Mouse (Mus musculus) forebrain, embryonic 11.5 days (tissue): ENCODE data around the gene Vangl1. TPM values are rescaled to one million over a fixed set of nuclear protein-coding genes. Genes with fewer than 3 reads are reported as not detected.
"Not testable (repeated sequence)": the region's sequence is repeated elsewhere in the genome, so short reads cannot be mapped to it uniquely, and the experiment has no call there.

Experiments used
- ATAC-seq: fragments of 200-750 bp; cut with Nextera tagmentation; replicated peaks from 2 replicates; pipeline ENCODE4 v1.8.0; 2017; ENCODE audit warnings: moderate TSS enrichment; ENCODE audit not compliant: low FRiP score
- DNase-seq: peaks from one replicate; pipeline ENCODE4 v3.0.0-alpha.2; 2017; ENCODE audit warnings: low spot score
- H3K27ac ChIP-seq: fragments of 300-500 bp; sonication (generic); 2 replicates; pipeline ENCODE4 v1.5.1; 2014; ENCODE audit warnings: low read depth, low read length
- H3K27me3 ChIP-seq: fragments of 300-500 bp; sonication (generic); 2 replicates; pipeline ENCODE4 v1.6.1; 2014; ENCODE audit warnings: mild to moderate bottlenecking, low read length, mixed read lengths; ENCODE audit not compliant: control insufficient read depth, insufficient read depth
- H3K36me3 ChIP-seq: fragments of 300-500 bp; sonication (generic); 2 replicates; pipeline ENCODE4 v1.6.1; 2014; ENCODE audit warnings: mild to moderate bottlenecking, low read length, moderate library complexity, mixed read lengths; ENCODE audit not compliant: control insufficient read depth, insufficient read depth
- H3K4me1 ChIP-seq: fragments of 300-500 bp; sonication (generic); replicated peaks from 2 replicates; pipeline ENCODE4 v1.6.1; 2014; ENCODE audit warnings: low read length, mixed read lengths; ENCODE audit not compliant: control insufficient read depth, insufficient read depth
- H3K4me2 ChIP-seq: fragments of 300-500 bp; sonication (generic); 2 replicates; pipeline ENCODE4 v1.6.1; 2014; ENCODE audit warnings: low read depth, mild to moderate bottlenecking, low read length, moderate library complexity, mixed read lengths; ENCODE audit not compliant: severe bottlenecking
- H3K4me3 ChIP-seq: fragments of 300-500 bp; sonication (generic); 2 replicates; pipeline ENCODE4 v1.5.1; 2014; ENCODE audit warnings: low read depth, low read length
- H3K9ac ChIP-seq: fragments of 300-500 bp; sonication (generic); 2 replicates; pipeline ENCODE4 v1.6.1; 2014; ENCODE audit warnings: low read length
- H3K9me3 ChIP-seq: fragments of 300-500 bp; sonication (generic); 2 replicates; pipeline ENCODE4 v1.6.1; 2016; ENCODE audit warnings: low read length, mixed read lengths; ENCODE audit not compliant: control insufficient read depth
- WGBS: fragments of 180-500 bp; shearing (Covaris S2); extraction: QIAGEN DNeasy Blood & Tissue Kit; methylation state at CpG from one replicate; pipeline ENCODE4 v1.1.7; 2014; 5-methylcytosine and 5-hydroxymethylcytosine counted together
- polyA plus RNA-seq: library from polyadenylated mRNA; unstranded; fragments of >200 nt; fragmentation: Nextera tagmentation; extraction: Ambion mirVana; gene quantifications from 2 replicates; pipeline ENCODE4 v1.2.1, GENCODE M21; 2014

Vangl1 gene
- polyA plus RNA-seq, 1 experiment from 2014 or later: 8.1 TPM

DNA sequence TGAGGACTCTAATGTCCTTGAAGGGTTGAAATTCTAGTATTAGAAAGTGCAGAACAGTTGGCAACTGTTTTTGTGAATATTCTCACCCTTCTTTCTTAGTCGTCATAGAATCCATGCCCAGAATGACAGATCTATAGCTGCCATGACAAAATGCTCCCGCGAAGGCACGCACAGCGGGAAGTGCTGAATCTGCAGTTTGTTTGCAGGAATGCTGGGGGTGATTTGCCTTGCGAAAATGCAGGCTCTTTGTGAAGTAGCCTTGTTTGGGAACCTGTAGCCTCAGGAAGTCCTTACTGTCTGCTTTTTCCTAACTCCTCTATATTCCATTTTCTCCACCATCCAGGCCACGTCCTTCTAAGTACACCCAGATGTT, 951 bp upstream of the Vangl1 start:
- peak overlapping the region; percentile 95; the same call in 1 of the 2 replicates for H3K4me2 ChIP-seq
- H3K27me3 ChIP-seq: peaks cover 38% of the 10 kb centered on the region
- H3K27ac ChIP-seq: no peak overlapping the region
- H3K4me3 ChIP-seq: no peak overlapping the region
- H3K36me3 ChIP-seq: no peaks in the 10 kb centered on the region
- no peak for ATAC-seq
- 5% methylated on average over 7 of the region's 7 CpGs for WGBS
- H3K4me1 ChIP-seq: 0 out of 2 replicates have a peak, but pooled peaks cover 3% of the 10 kb centered on the region
- DNase-seq: no peak
- H3K9ac ChIP-seq: no peak overlapping the region
- no peaks in the 10 kb centered on the region for H3K9me3 ChIP-seq

DNA sequence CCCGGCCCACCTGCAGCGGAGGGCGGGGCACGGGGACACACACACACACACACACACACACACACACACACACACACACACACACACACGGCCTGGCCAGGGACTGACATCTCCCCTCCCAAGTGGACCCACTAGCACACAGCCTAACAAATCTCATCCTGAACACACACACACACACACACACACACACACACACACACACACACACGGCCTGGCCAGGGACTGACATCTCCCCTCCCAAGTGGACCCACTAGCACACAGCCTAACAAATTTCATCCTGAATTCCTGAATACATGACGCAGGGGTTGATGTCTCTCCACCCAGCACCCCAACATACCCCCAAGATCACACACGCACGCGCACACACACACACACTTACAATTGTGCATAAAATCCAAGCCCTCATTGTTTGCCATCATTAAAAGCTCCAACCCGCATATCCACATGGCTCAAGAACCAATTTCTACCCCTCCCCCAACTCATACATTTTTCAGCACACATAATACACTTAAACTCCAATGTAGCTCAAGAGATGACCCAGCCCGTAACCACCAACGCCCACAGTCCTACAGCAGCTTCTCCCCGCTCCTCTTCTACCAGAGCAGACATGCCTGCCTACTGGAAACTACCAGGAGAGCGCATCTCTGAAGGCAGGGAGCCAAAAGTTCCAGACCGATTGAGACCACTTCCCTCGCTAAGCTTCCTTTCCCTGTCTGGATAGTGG, 403 bp upstream of the Vangl1 start:
- not testable (repeated sequence) for H3K27ac ChIP-seq, DNase-seq, H3K36me3 ChIP-seq, H3K9me3 ChIP-seq, H3K4me1 ChIP-seq
- peak; percentile 3; the same call in 1 of the 2 replicates for ATAC-seq
- H3K4me3 ChIP-seq: peak overlapping the region; percentile 56
- H3K27me3 ChIP-seq: peaks cover 38% of the 10 kb centered on the region
- H3K4me2 ChIP-seq: peak overlapping the region; percentile 95
- 12% methylated on average over 12 of the region's 17 CpGs for WGBS
- peak overlapping the region; percentile 66; the same call in 1 of the 2 replicates for H3K9ac ChIP-seq

DNA sequence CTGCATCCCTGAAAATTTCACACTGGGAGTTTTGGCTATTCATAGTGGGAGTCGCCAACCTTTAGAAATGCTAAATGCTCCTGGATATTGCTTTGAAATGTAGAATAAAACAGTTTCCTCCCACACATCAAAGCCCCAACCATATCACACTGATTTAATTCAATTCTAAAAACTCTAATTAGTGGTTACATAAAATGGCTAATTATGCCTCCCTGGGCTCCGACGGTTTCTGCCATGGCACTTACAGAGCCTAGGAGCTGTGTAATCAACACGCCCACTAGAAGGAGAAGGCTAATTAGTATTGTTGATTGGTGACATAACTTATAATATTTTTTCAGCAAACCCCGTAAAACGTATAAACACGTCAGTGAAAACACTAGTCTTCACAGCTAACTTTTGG, 1.4 kb downstream of the Vangl1 start:
- H3K27ac ChIP-seq: no peak overlapping the region
- peaks cover 38% of the 10 kb centered on the region for H3K27me3 ChIP-seq
- H3K4me3 ChIP-seq: peak overlapping the region; percentile 56
- no peaks in the 10 kb centered on the region for H3K9me3 ChIP-seq
- WGBS: 3% methylated on average over 7 of the region's 7 CpGs
- DNase-seq: no peak
- peak overlapping the region; percentile 95 for H3K4me2 ChIP-seq
- ATAC-seq: no peak
- 0 out of 2 replicates have a peak, but pooled peaks cover 3% of the 10 kb centered on the region for H3K4me1 ChIP-seq
- H3K36me3 ChIP-seq: no peaks in the 10 kb centered on the region
- no peak overlapping the region for H3K9ac ChIP-seq

DNA sequence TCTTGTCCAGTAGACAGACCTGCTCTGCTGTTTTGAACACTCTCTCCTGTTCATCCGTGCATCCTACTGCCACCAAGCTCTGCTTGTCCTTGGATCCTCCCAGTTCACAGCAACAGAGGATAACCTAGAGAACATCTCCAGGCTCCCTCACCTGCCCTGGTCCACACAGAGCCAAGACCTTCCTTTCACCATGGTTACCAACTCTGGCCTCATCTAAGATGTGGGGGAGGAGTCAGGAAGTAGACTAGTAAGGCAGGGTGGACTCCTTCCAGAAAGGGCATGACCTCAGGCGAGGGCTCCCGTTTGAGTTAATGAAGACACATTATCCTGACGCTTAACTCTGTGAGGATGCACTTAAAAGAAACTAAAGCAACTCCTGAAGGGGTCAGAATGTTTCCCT, 4.5 kb downstream of the Vangl1 start:
- no peak overlapping the region for H3K4me2 ChIP-seq
- no peak overlapping the region for H3K9ac ChIP-seq
- DNase-seq: no peak
- 0 out of 2 replicates have a peak, but pooled peaks cover under 1% of the 10 kb centered on the region for H3K4me1 ChIP-seq
- ATAC-seq: no peak
- no peaks in the 10 kb centered on the region for H3K9me3 ChIP-seq
- H3K36me3 ChIP-seq: no peaks in the 10 kb centered on the region
- H3K27me3 ChIP-seq: peaks cover 31% of the 10 kb centered on the region
- H3K27ac ChIP-seq: no peak overlapping the region
- 29% methylated on average over 4 of the region's 4 CpGs for WGBS
- H3K4me3 ChIP-seq: no peak overlapping the region

DNA sequence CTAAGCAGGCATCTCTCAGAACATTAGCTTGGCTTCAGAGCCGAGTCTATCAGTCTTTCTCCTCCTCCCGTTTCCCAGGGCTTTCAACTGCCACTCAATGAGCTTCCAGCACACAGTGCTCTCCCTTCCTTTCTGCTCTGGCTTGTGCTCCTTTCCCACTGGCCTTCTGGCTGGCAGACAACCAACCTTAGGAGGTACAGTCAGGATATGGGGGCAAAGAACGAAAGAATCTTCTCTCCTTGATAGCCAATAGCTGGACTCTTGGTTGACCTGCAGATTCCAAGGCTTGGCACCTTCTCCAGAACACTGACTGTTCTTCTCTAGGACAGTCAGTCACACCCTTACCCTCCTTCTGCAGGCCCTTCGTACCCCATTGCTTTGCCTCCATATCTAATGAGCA, 5.3 kb downstream of the Vangl1 start:
- no peak overlapping the region for H3K27ac ChIP-seq
- DNase-seq (peak; percentile 35), ATAC-seq (no peak)
- H3K4me2 ChIP-seq: no peak overlapping the region
- H3K27me3 ChIP-seq: peaks cover 29% of the 10 kb centered on the region
- no peaks in the 10 kb centered on the region for H3K9me3 ChIP-seq
- no peaks in the 10 kb centered on the region for H3K36me3 ChIP-seq
- 74% methylated on average over 4 of the region's 4 CpGs for WGBS
- peaks cover 6% of the 10 kb centered on the region for H3K4me1 ChIP-seq
- H3K9ac ChIP-seq: no peak overlapping the region
- no peak overlapping the region for H3K4me3 ChIP-seq

DNA sequence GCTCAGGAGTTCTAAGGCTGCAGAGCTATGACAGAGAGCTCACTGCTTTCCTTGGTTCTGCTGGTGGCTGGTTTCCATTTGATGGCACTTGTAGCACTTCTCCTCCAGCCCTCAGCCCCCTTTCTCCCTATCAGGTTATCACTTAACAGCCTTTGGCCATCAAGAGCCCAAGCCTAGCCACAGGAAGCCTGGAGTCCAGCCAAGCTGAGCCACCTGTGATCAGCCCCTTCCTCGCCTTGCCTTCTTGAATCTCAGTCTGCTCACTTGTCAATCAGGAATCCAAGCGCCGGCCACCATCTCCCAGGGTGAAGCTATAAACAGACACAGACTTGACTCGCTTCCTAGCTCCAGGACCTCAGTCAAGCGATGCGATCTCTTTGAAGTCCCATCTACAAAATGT, 6.0 kb downstream of the Vangl1 start:
- Histone ChIP-seq H3K4me1 (peaks cover 12% of the 10 kb centered on the region), H3K36me3 (no peaks in the 10 kb centered on the region), H3K27me3 (peaks cover 28% of the 10 kb centered on the region), H3K4me3 (no peak overlapping the region), H3K4me2 (no peak overlapping the region), H3K9me3 (no peaks in the 10 kb centered on the region), H3K27ac (no peak overlapping the region), H3K9ac (no peak overlapping the region)
- 75% methylated on average over 6 of the region's 6 CpGs for WGBS
- ATAC-seq: no peak
- DNase-seq: peak; percentile 45

DNA sequence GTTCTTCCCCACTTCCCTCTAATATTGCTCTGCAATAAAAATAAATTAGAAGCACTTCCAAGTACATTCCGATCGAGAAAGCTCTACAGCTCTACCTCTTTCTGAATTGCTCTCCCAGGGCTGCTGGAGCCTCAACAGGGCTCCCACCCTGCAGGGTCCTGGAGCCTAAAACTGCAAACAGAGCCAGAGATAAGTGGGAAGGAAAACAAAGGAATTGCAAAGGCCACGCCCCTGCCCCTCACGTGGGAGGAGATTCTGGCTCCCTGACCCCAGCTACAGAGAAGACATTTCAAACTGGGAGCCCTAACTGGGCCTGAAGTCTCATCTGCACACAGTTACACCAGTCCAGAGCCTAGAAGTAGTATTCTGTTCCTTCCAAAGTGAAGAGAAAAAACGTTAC, 6.7 kb downstream of the Vangl1 start:
- Histone ChIP-seq H3K4me3 (no peak overlapping the region), H3K27ac (no peak overlapping the region), H3K9me3 (no peaks in the 10 kb centered on the region), H3K9ac (no peak overlapping the region), H3K27me3 (peaks cover 25% of the 10 kb centered on the region), H3K4me1 (peaks cover 15% of the 10 kb centered on the region), H3K4me2 (no peak overlapping the region), H3K36me3 (no peaks in the 10 kb centered on the region)
- ATAC-seq (no peak), DNase-seq (no peak)
- WGBS: 17% methylated on average over 5 of the region's 5 CpGs

DNA sequence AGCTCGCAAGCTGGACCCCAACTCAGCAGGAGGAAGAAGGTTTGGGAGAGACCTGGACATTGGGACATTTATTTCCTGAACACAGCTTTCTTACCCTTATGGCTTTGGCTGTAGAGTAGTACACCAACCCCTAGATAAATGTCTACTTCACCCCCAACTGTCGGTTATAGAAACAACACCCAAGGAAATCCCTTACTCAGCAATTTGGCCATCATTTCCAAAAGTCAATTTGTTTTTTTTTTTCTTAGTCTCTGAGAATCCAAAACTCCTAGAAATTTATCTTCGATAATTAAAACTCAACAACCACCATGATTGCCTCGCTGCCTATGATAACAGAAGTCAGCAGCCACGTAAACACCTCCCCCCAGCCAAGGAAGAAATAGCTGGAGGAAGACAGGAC, 7.3 kb downstream of the Vangl1 start:
- no peak for DNase-seq
- no peaks in the 10 kb centered on the region for H3K9me3 ChIP-seq
- no peaks in the 10 kb centered on the region for H3K36me3 ChIP-seq
- WGBS: 86% methylated on average over 5 of the region's 5 CpGs
- no peak overlapping the region for H3K27ac ChIP-seq
- H3K4me1 ChIP-seq: peaks cover 15% of the 10 kb centered on the region
- H3K4me2 ChIP-seq: no peak overlapping the region
- H3K27me3 ChIP-seq: peaks cover 23% of the 10 kb centered on the region
- no peak for ATAC-seq
- H3K9ac ChIP-seq: no peak overlapping the region
- no peak overlapping the region for H3K4me3 ChIP-seq

DNA sequence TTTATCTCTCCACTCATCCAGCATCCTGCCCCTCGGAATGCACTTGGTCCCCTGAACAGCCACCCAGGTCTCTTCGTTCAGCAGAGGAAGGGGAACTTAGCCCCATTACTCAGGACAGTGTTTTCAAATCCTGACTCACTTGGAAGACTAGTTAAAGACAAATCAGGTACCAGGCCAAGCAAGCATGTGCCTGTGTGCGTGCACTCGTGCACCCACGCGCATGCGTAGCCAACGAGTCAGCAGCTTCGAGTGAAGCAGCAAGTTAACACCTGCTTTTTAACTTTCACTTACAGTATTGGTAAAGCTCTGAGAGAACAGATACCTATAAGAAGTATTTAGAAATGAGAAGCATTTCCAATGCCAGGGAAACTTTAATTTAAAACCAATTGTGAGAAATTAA, 8.3 kb downstream of the Vangl1 start:
- Histone ChIP-seq H3K36me3 (no peaks in the 10 kb centered on the region), H3K9me3 (no peaks in the 10 kb centered on the region), H3K27me3 (peaks cover 18% of the 10 kb centered on the region), H3K27ac (no peak overlapping the region), H3K4me3 (no peak overlapping the region), H3K4me1 (peaks cover 15% of the 10 kb centered on the region), H3K9ac (no peak overlapping the region), H3K4me2 (no peak overlapping the region)
- ATAC-seq (no peak), DNase-seq (no peak)
- 93% methylated on average over 9 of the region's 9 CpGs for WGBS
